Mouse (Mus musculus) limb, embryonic 13.5 days (tissue): ENCODE data around the gene Tbce. TPM values are rescaled to one million over a fixed set of nuclear protein-coding genes. Genes with fewer than 3 reads are reported as not detected.
"Not testable (repeated sequence)": the region's sequence is repeated elsewhere in the genome, so short reads cannot be mapped to it uniquely, and the experiment has no call there.

Experiments
- ATAC-seq: fragments of 200-750 bp; cut with Nextera tagmentation; 2 replicates; pipeline ENCODE4 v1.8.0; 2017; ENCODE audit warnings: low read depth, moderate number of reproducible peaks, moderate TSS enrichment; ENCODE audit not compliant: low FRiP score
- H3K27ac ChIP-seq: fragments of 300-500 bp; sonication (generic); 2 replicates; pipeline ENCODE4 v1.5.1; 2015; ENCODE audit warnings: inconsistent platforms, mild to moderate bottlenecking, moderate library complexity
- H3K27me3 ChIP-seq: fragments of 300-500 bp; sonication (generic); 2 replicates; pipeline ENCODE4 v1.6.1; 2015; ENCODE audit warnings: mild to moderate bottlenecking, inconsistent platforms
- H3K36me3 ChIP-seq: fragments of 300-500 bp; sonication (generic); 2 replicates; pipeline ENCODE4 v1.6.1; 2015; ENCODE audit warnings: inconsistent platforms, mild to moderate bottlenecking, moderate library complexity
- H3K4me1 ChIP-seq: fragments of 300-500 bp; sonication (generic); 2 replicates; pipeline ENCODE4 v1.6.1; 2015; ENCODE audit warnings: inconsistent platforms
- H3K4me2 ChIP-seq: fragments of 300-500 bp; sonication (generic); replicated peaks from 2 replicates; pipeline ENCODE4 v1.6.1; 2015; ENCODE audit warnings: inconsistent platforms, mild to moderate bottlenecking, moderate library complexity
- H3K4me3 ChIP-seq: fragments of 300-500 bp; sonication (generic); 2 replicates; pipeline ENCODE4 v1.5.1; 2015; ENCODE audit warnings: moderate library complexity, mild to moderate bottlenecking, inconsistent platforms
- H3K9ac ChIP-seq: fragments of 300-500 bp; sonication (generic); 2 replicates; pipeline ENCODE4 v1.6.1; 2015; ENCODE audit warnings: mild to moderate bottlenecking, inconsistent platforms
- H3K9me3 ChIP-seq: fragments of 300-500 bp; sonication (generic); 2 replicates; pipeline ENCODE4 v1.6.1; 2016; ENCODE audit warnings: inconsistent platforms
- WGBS: fragments of 180-500 bp; shearing (Covaris S2); methylation state at CpG from one replicate; pipeline ENCODE4 v1.1.7; 2015; 5-methylcytosine and 5-hydroxymethylcytosine counted together
- polyA plus RNA-seq: library from polyadenylated mRNA; unstranded; fragments of >200 nt; fragmentation: Nextera tagmentation; extraction: Ambion mirVana; gene quantifications from 2 replicates; pipeline ENCODE4 v1.2.1, GENCODE M21; 2015

The Tbce gene
- polyA plus RNA-seq, 1 experiment from 2014 or later = 64.5 TPM

DNA sequence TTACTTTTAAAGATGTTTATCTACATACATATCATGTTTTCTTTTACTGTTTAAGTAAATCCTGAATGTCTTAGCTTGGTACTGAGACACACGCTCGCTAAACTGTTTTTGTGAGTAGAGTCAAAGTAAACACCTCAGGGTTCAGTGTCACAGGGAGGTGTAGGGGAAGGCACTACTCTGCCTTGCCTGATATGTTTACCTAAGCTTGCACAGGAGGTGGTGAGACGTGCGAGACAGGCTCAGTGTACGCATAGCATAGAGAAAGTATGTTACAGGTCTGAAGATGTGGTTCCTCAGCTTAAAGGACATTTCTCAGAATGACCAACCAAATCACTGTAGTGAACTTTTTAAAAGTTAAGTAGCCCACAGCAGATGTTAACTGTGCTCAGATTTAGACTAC, 42.0 kb downstream of the Tbce start:
- 91% methylated on average over 5 of the region's 5 CpGs for WGBS
- no peak for ATAC-seq

DNA sequence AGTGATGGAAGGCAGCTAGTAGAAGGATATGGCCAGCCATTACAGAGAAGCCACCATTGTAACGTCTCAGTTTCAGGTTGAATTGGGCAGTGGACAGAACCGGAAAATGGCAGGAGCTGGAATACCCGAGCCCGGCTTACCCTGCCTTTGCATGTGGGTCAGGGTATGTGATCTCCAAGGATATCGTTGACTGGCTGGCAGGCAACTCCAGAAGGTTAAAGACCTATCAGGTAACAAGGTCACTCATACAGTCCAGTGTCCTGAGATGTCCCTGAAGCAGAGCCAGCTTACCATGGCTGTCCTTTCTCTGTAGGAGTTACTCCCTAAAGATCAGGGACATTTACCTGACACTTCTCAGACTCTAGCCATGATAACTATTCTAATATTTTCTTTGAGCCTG, 44.4 kb downstream of the Tbce start:
- H3K36me3 ChIP-seq = peaks cover 84% of the 10 kb centered on the region
- no peak overlapping the region for H3K4me3 ChIP-seq
- H3K9ac ChIP-seq = no peak overlapping the region
- no peak overlapping the region for H3K4me2 ChIP-seq
- 90% methylated on average over 5 of the region's 5 CpGs for WGBS
- H3K27ac ChIP-seq = no peak overlapping the region
- ATAC-seq = no peak
- peaks cover 5% of the 10 kb centered on the region; the same call in 1 of the 2 replicates for H3K4me1 ChIP-seq
- H3K27me3 ChIP-seq = no peaks in the 10 kb centered on the region
- no peaks in the 10 kb centered on the region for H3K9me3 ChIP-seq

More for the DNA sequence above, 42.0 kb downstream of the Tbce start:
- H3K9me3 ChIP-seq = no peaks in the 10 kb centered on the region
- H3K4me2 ChIP-seq = no peak overlapping the region
- H3K9ac ChIP-seq = no peak overlapping the region
- H3K27me3 ChIP-seq = no peaks in the 10 kb centered on the region
- H3K4me1 ChIP-seq = no peaks in the 10 kb centered on the region
- H3K36me3 ChIP-seq = peaks cover 91% of the 10 kb centered on the region
- H3K27ac ChIP-seq = no peak overlapping the region
- H3K4me3 ChIP-seq = no peak overlapping the region

DNA sequence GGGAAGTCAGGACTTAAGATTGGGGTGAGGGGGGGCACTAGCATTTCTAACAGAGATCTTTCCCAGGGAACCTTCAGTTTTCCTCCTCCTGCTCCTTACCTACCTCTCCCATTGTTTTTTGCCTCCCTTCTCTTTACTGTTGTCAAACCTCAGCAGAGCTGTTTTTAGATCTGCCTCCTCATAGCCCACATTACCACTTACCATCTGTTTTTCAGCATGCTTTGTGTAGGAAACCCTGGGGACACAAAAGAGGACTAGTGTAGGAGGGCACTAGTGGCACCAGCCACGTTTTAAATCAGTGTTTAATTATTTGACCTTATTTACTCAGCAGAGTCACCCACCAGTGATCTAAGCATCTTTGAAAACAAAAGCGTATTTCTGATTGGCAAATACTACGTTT, 46.4 kb downstream of the Tbce start:
- no peak for ATAC-seq
- H3K9me3 ChIP-seq = no peaks in the 10 kb centered on the region
- H3K4me3 ChIP-seq = no peak overlapping the region
- H3K27me3 ChIP-seq = no peaks in the 10 kb centered on the region
- H3K9ac ChIP-seq = no peak overlapping the region
- WGBS = 77% methylated on average over 3 of the region's 3 CpGs
- H3K36me3 ChIP-seq = peaks cover 79% of the 10 kb centered on the region
- no peak overlapping the region for H3K4me2 ChIP-seq
- no peak overlapping the region for H3K27ac ChIP-seq
- H3K4me1 ChIP-seq = peaks cover 5% of the 10 kb centered on the region; the same call in 1 of the 2 replicates

DNA sequence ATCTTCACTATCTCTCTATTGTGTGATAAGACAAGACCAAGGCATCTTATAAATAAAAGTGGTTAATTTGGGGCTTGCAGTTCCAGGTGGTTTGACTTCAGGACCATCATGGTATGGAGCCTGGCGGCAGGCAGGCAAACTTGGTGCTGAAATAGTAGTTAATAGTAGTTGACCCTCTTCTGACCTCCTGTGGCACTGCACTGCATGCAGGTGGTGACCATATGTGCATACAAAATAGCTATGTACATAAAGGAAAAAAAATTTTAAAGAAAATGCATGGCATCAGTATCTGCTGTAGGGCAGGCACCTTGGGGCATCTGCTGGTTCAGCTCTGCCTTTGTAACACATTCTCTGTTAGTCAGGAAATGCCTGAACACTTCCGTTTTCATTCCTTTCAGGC, 49.0 kb downstream of the Tbce start:
- no peak for ATAC-seq
- H3K4me1 ChIP-seq = peaks cover 5% of the 10 kb centered on the region; the same call in 1 of the 2 replicates
- no peak overlapping the region for H3K9ac ChIP-seq
- no peak overlapping the region for H3K27ac ChIP-seq
- H3K9me3 ChIP-seq = no peaks in the 10 kb centered on the region
- H3K4me2 ChIP-seq = no peak overlapping the region
- no peaks in the 10 kb centered on the region for H3K27me3 ChIP-seq
- WGBS = 32% methylated on average over 2 of the region's 2 CpGs
- peaks cover 57% of the 10 kb centered on the region for H3K36me3 ChIP-seq
- H3K4me3 ChIP-seq = no peak overlapping the region

DNA sequence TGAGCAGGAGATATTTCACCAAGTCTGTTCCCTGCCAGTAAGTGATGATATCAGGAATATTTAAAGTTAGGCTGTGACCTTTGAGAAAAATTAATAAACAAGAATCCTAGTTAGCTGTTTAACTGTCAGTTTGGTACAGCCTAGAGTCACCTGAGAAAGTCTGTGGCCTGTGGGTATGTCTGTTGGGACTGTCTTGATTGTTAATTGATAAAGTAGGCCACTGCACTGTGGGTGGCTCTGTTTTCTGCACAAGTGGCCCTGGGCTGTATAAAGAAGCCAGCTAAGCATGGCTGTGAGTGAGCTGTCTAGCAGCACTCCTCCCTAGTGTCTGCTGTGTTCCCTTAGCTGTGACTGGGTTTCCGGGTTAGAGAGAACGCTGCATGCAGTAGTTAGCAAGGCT, 50.3 kb downstream of the Tbce start:
- no peaks in the 10 kb centered on the region for H3K27me3 ChIP-seq
- no peak overlapping the region for H3K27ac ChIP-seq
- H3K9me3 ChIP-seq = no peaks in the 10 kb centered on the region
- no peak overlapping the region for H3K4me2 ChIP-seq
- H3K36me3 ChIP-seq = peaks cover 46% of the 10 kb centered on the region
- H3K9ac ChIP-seq = no peak overlapping the region
- H3K4me3 ChIP-seq = no peak overlapping the region
- H3K4me1 ChIP-seq = peaks cover 5% of the 10 kb centered on the region; the same call in 1 of the 2 replicates
- no peak for ATAC-seq
- 83% methylated on average over 2 of the region's 2 CpGs for WGBS

DNA sequence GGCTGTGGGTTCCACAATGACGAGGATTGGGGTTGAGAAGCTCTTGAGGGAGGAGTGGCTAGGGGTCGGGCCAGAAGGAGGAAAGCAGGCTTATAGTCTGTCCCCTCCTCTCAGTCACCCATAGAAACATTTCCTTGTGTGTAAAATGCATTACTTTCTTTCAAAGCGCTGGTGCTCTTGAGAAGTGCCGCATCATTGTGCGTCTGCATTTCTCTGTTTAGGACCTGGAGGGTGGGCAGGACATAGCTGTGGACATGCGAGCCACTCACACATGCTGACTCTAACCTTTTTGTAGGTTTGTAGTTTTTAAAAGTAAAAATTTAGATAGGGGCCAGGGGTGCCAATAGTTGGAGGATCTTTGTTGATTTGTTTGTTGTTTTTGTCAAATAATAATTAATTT, 55.9 kb downstream of the Tbce start:
- 94% methylated on average over 6 of the region's 6 CpGs for WGBS
- no peaks in the 10 kb centered on the region for H3K4me1 ChIP-seq
- no peak overlapping the region for H3K9ac ChIP-seq
- H3K4me3 ChIP-seq = no peak overlapping the region
- no peak overlapping the region for H3K4me2 ChIP-seq
- no peak overlapping the region for H3K27ac ChIP-seq
- H3K36me3 ChIP-seq = peaks cover 26% of the 10 kb centered on the region
- ATAC-seq = no peak
- H3K9me3 ChIP-seq = no peaks in the 10 kb centered on the region
- no peaks in the 10 kb centered on the region for H3K27me3 ChIP-seq

DNA sequence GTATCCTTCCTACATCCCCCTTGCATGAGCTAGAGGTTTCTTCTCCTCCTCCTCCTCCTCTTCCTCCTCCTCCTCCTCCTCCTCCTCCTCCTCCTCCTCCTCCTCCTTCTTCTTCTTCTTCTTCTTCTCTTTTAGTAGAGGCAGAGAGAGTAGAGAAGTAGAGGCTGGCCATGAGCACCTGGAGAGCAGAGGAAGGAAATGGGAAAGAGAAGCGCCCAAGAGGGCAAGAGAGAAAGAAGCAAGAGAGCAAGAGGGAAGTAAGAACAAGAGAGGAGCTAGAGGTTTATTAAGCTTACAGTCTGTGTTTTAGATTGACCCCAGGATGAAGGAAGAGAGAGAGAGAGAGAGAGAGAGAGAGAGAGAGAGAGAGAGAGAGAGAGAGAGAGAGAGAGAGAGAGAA, 57.6 kb downstream of the Tbce start:
- H3K4me3 ChIP-seq, H3K27me3 ChIP-seq, H3K9ac ChIP-seq, H3K4me2 ChIP-seq, H3K4me1 ChIP-seq, ATAC-seq, H3K27ac ChIP-seq, H3K9me3 ChIP-seq: not testable (repeated sequence)
- 91% methylated on average over 1 of the region's 1 CpGs for WGBS
- peaks cover 23% of the 10 kb centered on the region for H3K36me3 ChIP-seq

DNA sequence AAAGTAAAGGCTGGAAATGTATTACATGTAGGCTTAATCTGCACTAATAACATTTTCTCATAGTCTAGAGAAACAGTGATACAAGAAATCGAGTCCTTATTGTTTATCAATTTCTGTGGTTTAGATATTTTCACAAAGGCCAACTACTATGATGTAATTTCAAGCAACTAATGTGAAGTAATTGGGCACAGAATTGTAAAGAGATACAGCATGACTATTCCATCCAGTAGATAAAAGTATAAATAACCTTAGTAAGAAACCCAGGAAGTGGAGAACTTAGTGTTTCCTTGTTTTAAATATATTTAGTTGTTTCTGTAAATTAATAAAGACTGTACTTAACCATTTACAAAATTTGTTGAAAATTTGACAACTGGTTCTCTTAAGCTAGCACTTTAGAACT, 69.6 kb downstream of the Tbce start:
- WGBS = 92% methylated on average over 1 of the region's 1 CpGs

DNA sequence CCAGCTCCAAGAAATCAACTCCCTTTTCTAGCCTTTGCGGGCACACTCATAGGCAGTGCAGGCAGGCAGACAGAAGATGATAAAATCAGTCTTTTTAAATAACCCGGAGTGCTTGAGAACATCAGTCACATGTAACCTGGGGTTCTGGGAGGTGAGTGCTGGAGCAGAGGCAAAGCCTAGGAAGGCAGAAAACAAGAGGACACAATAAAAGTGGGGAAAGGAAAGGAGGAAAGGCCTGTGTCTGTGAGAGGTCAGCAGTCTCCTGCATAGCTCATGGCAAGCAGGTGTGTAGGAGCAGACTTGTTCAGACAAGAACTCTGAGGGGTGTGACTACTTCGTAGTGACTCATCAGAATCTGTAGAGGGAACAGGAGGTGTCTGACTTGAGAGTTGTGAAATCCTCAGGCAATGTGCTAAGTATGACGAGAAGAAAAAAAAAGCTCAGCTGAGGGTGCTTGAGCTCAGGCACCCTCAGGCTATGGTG, 70.8 kb downstream of the Tbce start:
- no peaks in the 10 kb centered on the region for H3K4me1 ChIP-seq
- no peak overlapping the region for H3K4me2 ChIP-seq
- whole genome bisulfite sequencing = 80% methylated on average over 4 of the region's 4 CpGs
- H3K9ac ChIP-seq = no peak overlapping the region
- ATAC-seq = peak; percentile 51; the same call in 1 of the 2 replicates
- H3K27me3 ChIP-seq = no peaks in the 10 kb centered on the region
- H3K36me3 ChIP-seq = peaks cover 32% of the 10 kb centered on the region
- H3K4me3 ChIP-seq = no peak overlapping the region
- H3K9me3 ChIP-seq = no peaks in the 10 kb centered on the region
- H3K27ac ChIP-seq = no peak overlapping the region

More for the DNA sequence above, 69.6 kb downstream of the Tbce start:
- Histone ChIP-seq H3K27me3 (no peaks in the 10 kb centered on the region), H3K36me3 (peaks cover 27% of the 10 kb centered on the region), H3K4me3 (no peak overlapping the region), H3K4me1 (no peaks in the 10 kb centered on the region), H3K4me2 (no peak overlapping the region), H3K27ac (no peak overlapping the region), H3K9ac (no peak overlapping the region), H3K9me3 (no peaks in the 10 kb centered on the region)
- no peak for ATAC-seq

DNA sequence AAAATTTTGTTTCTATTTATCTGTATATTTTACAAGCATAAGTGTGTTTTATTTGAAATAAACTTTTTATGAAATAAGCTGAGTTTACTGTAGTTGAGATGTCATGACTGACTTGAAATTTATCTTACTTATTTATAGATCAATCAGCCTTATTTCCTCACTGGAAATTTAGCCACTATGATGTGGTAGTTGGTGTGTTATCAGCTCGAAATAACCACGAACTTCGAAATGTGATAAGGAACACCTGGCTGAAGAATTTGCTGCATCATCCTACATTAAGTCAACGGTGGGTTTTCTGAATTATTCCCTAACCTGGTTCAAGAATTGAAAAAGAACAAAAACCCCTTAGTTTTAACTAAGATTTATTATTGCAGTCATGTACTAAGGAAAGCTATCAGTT, 73.3 kb downstream of the Tbce start:
- Histone ChIP-seq H3K4me1 (no peaks in the 10 kb centered on the region), H3K27me3 (no peaks in the 10 kb centered on the region), H3K4me3 (no peak overlapping the region), H3K9ac (no peak overlapping the region), H3K4me2 (no peak overlapping the region), H3K27ac (no peak overlapping the region), H3K9me3 (no peaks in the 10 kb centered on the region), H3K36me3 (peaks cover 26% of the 10 kb centered on the region)
- WGBS = 82% methylated on average over 4 of the region's 4 CpGs
- no peak for ATAC-seq

DNA sequence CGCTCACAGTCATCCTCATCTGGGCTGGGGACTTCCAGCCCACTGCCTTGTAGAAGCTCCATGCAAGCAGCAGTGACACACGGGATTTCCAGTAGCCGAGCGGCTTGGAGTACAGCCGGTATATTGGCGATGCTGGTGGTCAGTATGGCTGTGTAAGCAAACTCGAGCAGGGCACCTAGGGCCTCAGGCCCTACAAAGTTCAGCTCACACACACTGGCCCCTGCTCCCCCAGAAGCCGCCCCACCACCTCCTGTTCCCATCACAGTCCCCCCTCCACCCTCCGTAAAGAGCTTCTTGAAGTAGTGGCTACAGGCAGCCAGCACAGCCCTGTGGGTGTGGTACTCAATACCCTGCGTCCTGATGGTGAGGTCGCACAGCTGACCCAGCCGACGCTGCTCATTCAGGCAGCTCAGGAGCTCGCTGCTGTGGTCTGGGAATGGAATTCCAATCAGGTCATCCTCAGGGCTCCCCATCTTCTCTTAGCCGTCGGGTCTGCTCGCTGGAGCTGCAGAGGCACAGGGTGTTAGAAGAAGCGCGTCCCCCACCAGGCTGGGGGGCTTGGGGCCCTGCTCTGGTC, 74.0 kb downstream of the Tbce start:
- peaks cover 21% of the 10 kb centered on the region for H3K36me3 ChIP-seq
- H3K9me3 ChIP-seq = no peaks in the 10 kb centered on the region
- WGBS = 80% methylated on average over 19 of the region's 19 CpGs
- H3K9ac ChIP-seq = no peak overlapping the region
- no peak overlapping the region for H3K4me3 ChIP-seq
- no peaks in the 10 kb centered on the region for H3K27me3 ChIP-seq
- no peak overlapping the region for H3K4me2 ChIP-seq
- ATAC-seq = 0 out of 2 replicates have a peak, but pooled peaks have one; percentile 19
- no peak overlapping the region for H3K27ac ChIP-seq
- no peaks in the 10 kb centered on the region for H3K4me1 ChIP-seq

DNA sequence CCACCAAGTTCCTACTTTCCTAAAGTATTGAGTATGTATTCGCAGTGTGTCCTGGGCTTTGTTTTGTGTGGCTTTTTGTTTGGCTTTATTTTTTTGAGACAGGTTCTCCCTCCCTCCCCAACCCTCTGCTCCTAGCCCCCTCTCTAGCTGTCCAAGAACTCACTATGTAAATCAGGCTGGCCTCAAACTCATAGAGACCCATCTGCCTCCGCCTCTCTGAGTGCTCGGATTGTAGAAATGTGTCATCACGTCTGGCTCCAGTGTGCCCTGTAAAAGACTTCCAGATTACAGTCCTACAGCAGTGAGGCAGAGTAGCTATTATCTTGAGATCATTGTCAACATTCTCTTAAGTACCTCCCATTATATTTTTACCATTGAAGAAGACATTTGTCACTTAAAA, 78.4 kb downstream of the Tbce start:
- Histone ChIP-seq H3K27me3 (no peaks in the 10 kb centered on the region), H3K36me3 (peaks cover 9% of the 10 kb centered on the region), H3K4me1 (peaks cover under 1% of the 10 kb centered on the region; the same call in 1 of the 2 replicates), H3K4me3 (no peak overlapping the region), H3K9ac (no peak overlapping the region), H3K4me2 (no peak overlapping the region), H3K27ac (no peak overlapping the region), H3K9me3 (no peaks in the 10 kb centered on the region)
- 89% methylated on average over 4 of the region's 4 CpGs for WGBS
- no peak for ATAC-seq

DNA sequence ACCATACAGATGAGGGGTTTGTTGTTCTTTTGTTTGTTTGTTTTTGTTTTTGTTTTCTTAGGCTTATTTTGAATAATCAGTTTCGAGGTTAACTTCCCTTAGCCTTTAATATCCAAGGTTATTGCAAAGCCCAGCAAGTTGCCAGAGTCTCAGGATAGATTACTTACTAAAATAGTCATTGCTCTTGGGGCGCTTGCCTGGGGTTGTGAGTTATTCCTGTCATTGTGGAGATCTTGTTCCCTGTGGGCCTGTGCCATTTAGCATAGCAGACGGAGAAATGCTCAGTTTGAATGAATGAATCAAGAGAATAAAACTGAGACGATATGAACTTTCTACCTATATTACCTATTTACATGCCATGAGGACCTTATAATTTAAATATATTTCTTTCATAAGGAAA, 79.2 kb downstream of the Tbce start:
- 89% methylated on average over 4 of the region's 4 CpGs for WGBS
- Histone ChIP-seq H3K27ac (no peak overlapping the region), H3K4me1 (peaks cover 9% of the 10 kb centered on the region; the same call in 1 of the 2 replicates), H3K4me3 (no peak overlapping the region), H3K36me3 (peaks cover 9% of the 10 kb centered on the region), H3K9me3 (no peaks in the 10 kb centered on the region), H3K9ac (no peak overlapping the region), H3K27me3 (no peaks in the 10 kb centered on the region), H3K4me2 (no peak overlapping the region)
- no peak for ATAC-seq
